Mouse (Mus musculus) lung, postnatal 0 days (tissue): ENCODE results near the gene Fam166a.

Source experiments
- CTCF ChIP-seq: IDR thresholded peaks from 2 replicates; pipeline ENCODE4 v1.5.1; 2016; ENCODE audit warnings: antibody characterized with exemption, mild to moderate bottlenecking
- EP300 ChIP-seq: IDR thresholded peaks from 2 replicates; pipeline ENCODE4 v1.6.1; 2016; ENCODE audit warnings: antibody characterized with exemption, mild to moderate bottlenecking, control low read depth

- TF ChIP-seq CTCF (no peak), EP300 (no peak)
These were observed 41.5 kb upstream of the Fam166a start for GRCm38 (mm10) chr2:25177076-25177475.
